In the genomic region with DNA sequence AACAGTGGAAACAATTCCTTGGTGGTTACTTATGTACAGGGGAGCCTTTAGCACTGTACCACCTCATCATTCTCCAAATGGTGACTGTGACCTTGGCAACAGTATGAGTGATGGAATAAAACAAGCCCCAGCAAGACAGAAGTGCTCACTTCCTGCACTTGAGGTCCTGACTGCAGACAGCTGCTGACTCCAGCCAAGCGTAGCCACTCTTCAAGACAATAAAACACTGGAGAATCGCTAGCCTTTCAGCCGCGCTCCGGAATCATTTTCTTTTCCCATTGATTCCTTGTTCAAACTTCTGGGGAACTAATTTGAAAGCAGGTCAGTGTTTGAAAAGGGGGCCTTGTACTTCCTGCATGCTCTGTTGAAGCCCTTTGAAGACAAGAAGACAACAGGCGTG, we compare ENCODE assay signal across 20 mouse cellular contexts.
DNase-seq lines count a peak whose midpoint lies in the region; ATAC-seq lines count a peak whose summit lies in the region.
"Had no signal": no experiment of that assay in that cellular context is flagged by ENCODE, and none has a peak within 500 bp of the region (broad histone marks: within the 10 kb centered on the region; RNA-seq: fewer than 3 reads in every experiment).

No protein-coding gene starts in this region.

- DNase-seq in kidney, adult 9 months: no peak
- peak; percentile 24 for DNase-seq in splenic B cell, adult 2 months (ENCODE audit: low read depth, low spot score)
- DNase-seq in urinary bladder, postnatal 4 days (ENCODE audit: low spot score in 2 of 2): no peak
- DNase-seq: cerebellum, adult 11-12 months; cerebellum, postnatal 25 days; forebrain, postnatal 0 days; heart, postnatal 36 days; lung, embryonic 14.5 days; lung, postnatal 4 days; thymus, adult 18-20 months had no signal

- H3K9ac ChIP-seq in kidney, embryonic 14.5 days (ENCODE audit: low read depth, low read length): no peak overlapping the region
- H3K9ac ChIP-seq in midbrain, embryonic 13.5 days (replicated peaks): no peak overlapping the region
- H3K9ac ChIP-seq in midbrain, embryonic 16.5 days (ENCODE audit: low read depth, low read length): no peak overlapping the region
- no peak overlapping the region for H3K9ac ChIP-seq in hindbrain, embryonic 13.5 days
- H3K9ac ChIP-seq: embryonic facial prominence, embryonic 12.5 days; forebrain, postnatal 0 days; heart, embryonic 12.5 days; liver, embryonic 12.5 days; lung, embryonic 14.5 days had no signal

- ATAC-seq in kidney, embryonic 14.5 days (ENCODE audit: low FRiP score, low TSS enrichment): peak; percentile 52; the same call in 1 of the 2 replicates
- ATAC-seq in midbrain, embryonic 13.5 days: no peak
- no peak for ATAC-seq in midbrain, embryonic 16.5 days
- peak; percentile 28; the same call in 1 of the 2 replicates for ATAC-seq in hindbrain, embryonic 13.5 days (ENCODE audit: low FRiP score)
- ATAC-seq: CD4-positive, CD25-positive, alpha-beta regulatory T cell, adult 4 months; forebrain, postnatal 0 days; intestine, postnatal 0 days; liver, embryonic 12.5 days had no signal

- H3K4me2 ChIP-seq in kidney, embryonic 14.5 days (replicated peaks; ENCODE audit: low read depth, low read length): no peak overlapping the region
- H3K4me2 ChIP-seq in midbrain, embryonic 13.5 days (replicated peaks): no peak overlapping the region
- H3K4me2 ChIP-seq in midbrain, embryonic 16.5 days (ENCODE audit: low read length): no peak overlapping the region
- H3K4me2 ChIP-seq in hindbrain, embryonic 13.5 days: no peak overlapping the region
- H3K4me2 ChIP-seq: embryonic facial prominence, embryonic 12.5 days; heart, embryonic 12.5 days; liver, embryonic 12.5 days; lung, embryonic 14.5 days had no signal

- no peaks in the 10 kb centered on the region for H3K27me3 ChIP-seq in kidney, embryonic 14.5 days (ENCODE audit: control insufficient read depth, insufficient read depth, low read length)
- no peaks in the 10 kb centered on the region for H3K27me3 ChIP-seq in midbrain, embryonic 13.5 days
- no peaks in the 10 kb centered on the region for H3K27me3 ChIP-seq in midbrain, embryonic 16.5 days (ENCODE audit: control insufficient read depth, insufficient read depth, low read depth, low read length)
- 0 out of 2 replicates have a peak, but pooled peaks cover 7% of the 10 kb centered on the region for H3K27me3 ChIP-seq in hindbrain, embryonic 13.5 days
- H3K27me3 ChIP-seq in splenic B cell, adult 2 months (ENCODE audit: control insufficient read depth, insufficient read depth, low read length, poor library complexity, severe bottlenecking): no peaks in the 10 kb centered on the region
- H3K27me3 ChIP-seq: embryonic facial prominence, embryonic 12.5 days; heart, embryonic 12.5 days; liver, embryonic 12.5 days had no signal

- peaks cover 3% of the 10 kb centered on the region; the same call in 1 of the 2 replicates for H3K4me1 ChIP-seq in kidney, embryonic 14.5 days (ENCODE audit: control insufficient read depth, insufficient read depth, low read length)
- no peaks in the 10 kb centered on the region for H3K4me1 ChIP-seq in midbrain, embryonic 13.5 days (replicated peaks)
- no peaks in the 10 kb centered on the region for H3K4me1 ChIP-seq in midbrain, embryonic 16.5 days (ENCODE audit: control insufficient read depth, insufficient read depth, low read length)
- peaks cover 7% of the 10 kb centered on the region; the same call in 1 of the 2 replicates for H3K4me1 ChIP-seq in hindbrain, embryonic 13.5 days (replicated peaks)
- H3K4me1 ChIP-seq: embryonic facial prominence, embryonic 12.5 days; heart, embryonic 12.5 days; liver, embryonic 12.5 days had no signal

- H3K9me3 ChIP-seq in kidney, embryonic 14.5 days (ENCODE audit: control insufficient read depth, low read length): peaks cover 9% of the 10 kb centered on the region; the same call in 1 of the 2 replicates
- H3K9me3 ChIP-seq in midbrain, embryonic 13.5 days: peaks cover 4% of the 10 kb centered on the region; the same call in 1 of the 2 replicates
- peaks cover 5% of the 10 kb centered on the region; the same call in 1 of the 2 replicates for H3K9me3 ChIP-seq in midbrain, embryonic 16.5 days (replicated peaks; ENCODE audit: control insufficient read depth, low read length, poor library complexity, severe bottlenecking)
- peaks cover 7% of the 10 kb centered on the region; the same call in 1 of the 2 replicates for H3K9me3 ChIP-seq in hindbrain, embryonic 13.5 days
- H3K9me3 ChIP-seq: embryonic facial prominence, embryonic 12.5 days had no signal

- H3K36me3 ChIP-seq in kidney, embryonic 14.5 days (ENCODE audit: control insufficient read depth, insufficient read depth, low read length): no peaks in the 10 kb centered on the region
- no peaks in the 10 kb centered on the region for H3K36me3 ChIP-seq in midbrain, embryonic 13.5 days
- no peaks in the 10 kb centered on the region for H3K36me3 ChIP-seq in midbrain, embryonic 16.5 days (ENCODE audit: control insufficient read depth, insufficient read depth, low read length)
- H3K36me3 ChIP-seq in hindbrain, embryonic 13.5 days: 0 out of 2 replicates have a peak, but pooled peaks cover 4% of the 10 kb centered on the region
- H3K36me3 ChIP-seq in splenic B cell, adult 2 months (ENCODE audit: control insufficient read depth, insufficient read depth, low read length, poor library complexity, severe bottlenecking): no peaks in the 10 kb centered on the region
- H3K36me3 ChIP-seq: embryonic facial prominence, embryonic 12.5 days; heart, embryonic 12.5 days; liver, embryonic 12.5 days had no signal

- no peak overlapping the region for H3K27ac ChIP-seq in kidney, embryonic 14.5 days (ENCODE audit: low read depth, low read length)
- H3K27ac ChIP-seq in midbrain, embryonic 13.5 days: 0 out of 2 replicates have a peak overlapping the region, but pooled peaks have one; percentile 7
- no peak overlapping the region for H3K27ac ChIP-seq in midbrain, embryonic 16.5 days (ENCODE audit: low read length)
- H3K27ac ChIP-seq in hindbrain, embryonic 13.5 days: 0 out of 2 replicates have a peak overlapping the region, but pooled peaks have one; percentile 20
- H3K27ac ChIP-seq: embryonic facial prominence, embryonic 12.5 days; left cerebral cortex, adult 2 months; liver, embryonic 12.5 days had no signal

- H3K4me3 ChIP-seq in kidney, embryonic 14.5 days (ENCODE audit: low read length): no peak overlapping the region
- no peak overlapping the region for H3K4me3 ChIP-seq in midbrain, embryonic 13.5 days (replicated peaks)
- H3K4me3 ChIP-seq in midbrain, embryonic 16.5 days (ENCODE audit: low read depth, low read length): no peak overlapping the region
- no peak overlapping the region for H3K4me3 ChIP-seq in hindbrain, embryonic 13.5 days
- H3K4me3 ChIP-seq: embryonic facial prominence, embryonic 12.5 days; heart, embryonic 12.5 days; left cerebral cortex, adult 2 months; liver, embryonic 12.5 days had no signal

- 37% methylated on average over 6 of the region's 6 CpGs for WGBS in kidney, embryonic 14.5 days
- 24% methylated on average over 6 of the region's 6 CpGs for WGBS in midbrain, embryonic 13.5 days
- 22% methylated on average over 6 of the region's 6 CpGs for WGBS in midbrain, embryonic 16.5 days
- WGBS in hindbrain, embryonic 13.5 days: 21% methylated on average over 6 of the region's 6 CpGs

Comparison
In these comparisons a context has a peak if more than half of its experiments do, and no peak if none do; other contexts are left out.
1. H3K27ac ChIP-seq: peak in midbrain, embryonic 13.5 days (single experiment) and hindbrain, embryonic 13.5 days (single experiment); none in kidney, embryonic 14.5 days (single experiment) and midbrain, embryonic 16.5 days (single experiment).
2. ATAC-seq: peak in kidney, embryonic 14.5 days (single experiment) and hindbrain, embryonic 13.5 days (single experiment); none in midbrain, embryonic 13.5 days (single experiment) and midbrain, embryonic 16.5 days (single experiment).